12 mouse cellular contexts compared by ENCODE assay signal in genomic region chr9:64612121-64612983, GRCm38 (mm10).
DNase-seq lines count a peak whose midpoint lies in the region; ATAC-seq lines count a peak whose summit lies in the region.
"Had no signal": no experiment of that assay in that cellular context is flagged by ENCODE, and none has a peak within 500 bp of the region (broad histone marks: within the 10 kb centered on the region; RNA-seq: fewer than 3 reads in every experiment).

No protein-coding gene starts in this region.

- intact Hi-C loops in gastrocnemius, postnatal 14 days (cut with DNase I; ENCODE audit: low total_unique reads): no loop called here

- peak; percentile 55 for DNase-seq in cerebellum, adult 11-12 months
- DNase-seq in cerebellum, adult 8-10 months: no peak
- peak; percentile 71 for DNase-seq in retina, postnatal 1 day
- DNase-seq in retina, embryonic 14.5 days (ENCODE audit: low spot score): no peak
- DNase-seq in gastrocnemius, postnatal 14 days: no peak
- no peak for DNase-seq in gastrocnemius, adult 8-10 months (ENCODE audit: low spot score in 2 of 2)
- DNase-seq: adrenal gland, postnatal 25 days; kidney, adult 18-20 months; right cerebral cortex, postnatal 25 days had no signal

- 8% methylated on average over 7 of the region's 7 CpGs for WGBS in hindbrain, embryonic 15.5 days
- WGBS in neural tube, embryonic 15.5 days: 6% methylated on average over 7 of the region's 7 CpGs

- no peaks in the 10 kb centered on the region for H3K36me3 ChIP-seq in hindbrain, embryonic 15.5 days
- H3K36me3 ChIP-seq in neural tube, embryonic 15.5 days: no peaks in the 10 kb centered on the region
- H3K36me3 ChIP-seq: G1E had no signal

- H3K4me3 ChIP-seq in hindbrain, embryonic 15.5 days: no peak overlapping the region
- H3K4me3 ChIP-seq in neural tube, embryonic 15.5 days (replicated peaks): no peak overlapping the region

- peak; percentile 83 for ATAC-seq in hindbrain, embryonic 15.5 days (ENCODE audit: low FRiP score, low read depth)
- ATAC-seq in neural tube, embryonic 15.5 days (ENCODE audit: low FRiP score): peak; percentile 45; the same call in 1 of the 2 replicates

- peaks cover 41% of the 10 kb centered on the region for H3K4me1 ChIP-seq in hindbrain, embryonic 15.5 days (replicated peaks)
- H3K4me1 ChIP-seq in neural tube, embryonic 15.5 days: peaks cover 33% of the 10 kb centered on the region

- H3K9me3 ChIP-seq in hindbrain, embryonic 15.5 days: no peaks in the 10 kb centered on the region
- no peaks in the 10 kb centered on the region for H3K9me3 ChIP-seq in neural tube, embryonic 15.5 days (replicated peaks)
- H3K9me3 ChIP-seq: G1E had no signal

- H3K27me3 ChIP-seq in hindbrain, embryonic 15.5 days: no peaks in the 10 kb centered on the region
- 0 out of 2 replicates have a peak, but pooled peaks cover 8% of the 10 kb centered on the region for H3K27me3 ChIP-seq in neural tube, embryonic 15.5 days (replicated peaks)

- peak overlapping the region; percentile 71 for H3K27ac ChIP-seq in hindbrain, embryonic 15.5 days (replicated peaks)
- peak overlapping the region; percentile 67 for H3K27ac ChIP-seq in neural tube, embryonic 15.5 days (replicated peaks)

- no peak overlapping the region for H3K9ac ChIP-seq in hindbrain, embryonic 15.5 days
- 0 out of 2 replicates have a peak overlapping the region, but pooled peaks have one; percentile 14 for H3K9ac ChIP-seq in neural tube, embryonic 15.5 days (replicated peaks)

- peak overlapping the region; percentile 32; the same call in 1 of the 2 replicates for H3K4me2 ChIP-seq in hindbrain, embryonic 15.5 days
- H3K4me2 ChIP-seq in neural tube, embryonic 15.5 days: peak overlapping the region; percentile 27

Comparison
In these comparisons a context has a peak if more than half of its experiments do, and no peak if none do; other contexts are left out.
1. DNase-seq: peak in cerebellum, adult 11-12 months (single experiment) and retina, postnatal 1 day (single experiment); none in cerebellum, adult 8-10 months (single experiment), retina, embryonic 14.5 days (single experiment), gastrocnemius, postnatal 14 days (single experiment) and gastrocnemius, adult 8-10 months (0 of 2).